Mouse (Mus musculus): ENCODE data around the gene Hist1h2bg.

The Hist1h2bg gene

DNA sequence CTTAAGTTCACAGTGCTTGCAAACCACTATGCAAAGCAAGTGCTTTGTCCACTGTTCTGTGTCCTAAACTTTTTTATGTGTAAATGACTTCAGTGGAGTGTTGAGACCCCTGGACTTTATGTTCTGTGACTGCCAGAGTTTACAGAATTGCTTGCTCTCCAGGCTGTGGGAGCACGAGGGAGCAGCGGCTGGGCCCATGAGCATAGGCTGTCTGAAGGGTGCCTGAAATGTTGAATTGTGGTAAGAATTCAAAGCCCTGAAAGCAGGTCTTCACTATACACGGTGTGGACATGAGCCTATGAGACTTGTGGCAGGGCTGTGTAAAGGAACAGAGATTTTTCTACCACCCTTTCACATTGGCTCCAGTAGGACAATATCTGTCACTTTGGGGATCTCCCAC, 40.4 kb downstream of the Hist1h2bg start:
- no peak for DNase-seq (ENCODE audit: low read depth, low spot score)

- DNase-seq (ENCODE audit: low read depth, low spot score): peak; percentile 16
These were observed 49.0 kb downstream of the Hist1h2bg start for GRCm38 (mm10) chr13:23620056-23620732.

- DNase-seq (ENCODE audit: low read depth, low spot score): peak; percentile 91
These were observed 49.7 kb downstream of the Hist1h2bg start, which contains the start of gene Hist1h2be for GRCm38 (mm10) chr13:23620733-23621531. TSS of gene Hist1h2be (minus strand) at chr13:23621124.

Data from A20 (cell line).